Mouse (Mus musculus): ENCODE results near the gene Hsd17b1. TPM values are rescaled to one million over a fixed set of nuclear protein-coding genes. Genes with fewer than 3 reads are reported as not detected.

Gene Hsd17b1
- polyA plus RNA-seq, 1 experiment from 2014 or later, result 0.28 TPM

DNA sequence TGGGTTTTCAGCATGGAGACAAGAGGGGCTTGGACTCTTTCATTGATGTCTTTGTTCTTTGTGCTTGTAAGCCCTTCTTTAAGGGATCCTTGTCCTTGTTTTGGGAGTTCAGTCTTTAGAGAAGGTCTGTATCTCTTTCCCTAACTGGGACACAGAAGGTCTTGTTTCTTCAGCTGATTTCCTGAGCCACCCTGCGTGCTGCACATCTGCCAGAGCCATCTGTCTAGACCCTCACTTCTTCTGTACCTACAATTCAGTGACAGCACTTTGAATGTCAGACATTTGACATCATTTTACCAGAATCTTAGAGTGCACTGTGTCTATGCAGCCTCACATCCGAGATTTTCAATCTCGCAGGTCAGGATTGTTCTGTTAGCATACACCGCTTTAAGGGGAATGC, 32.4 kb upstream of the Hsd17b1 start:
- no peaks in the 10 kb centered on the region for H3K27me3 ChIP-seq (ENCODE audit: control insufficient read depth, insufficient read depth, low read depth, low read length)
- no peaks in the 10 kb centered on the region for H3K9me3 ChIP-seq (replicated peaks; ENCODE audit: control insufficient read depth, low read length)
- no peak overlapping the region for H3K4me3 ChIP-seq (ENCODE audit: low read depth, low read length)
- H3K9ac ChIP-seq (ENCODE audit: low read depth, low read length), result no peak overlapping the region
- no peak overlapping the region for H3K4me2 ChIP-seq (ENCODE audit: low read depth, low read length)
- peaks cover 86% of the 10 kb centered on the region for H3K36me3 ChIP-seq (ENCODE audit: control insufficient read depth, insufficient read depth)
- no peaks in the 10 kb centered on the region for H3K4me1 ChIP-seq (ENCODE audit: control insufficient read depth, low read depth, low read length)
- no peak overlapping the region for H3K27ac ChIP-seq (ENCODE audit: low read length)
- 87% methylated on average over 4 of the region's 4 CpGs for WGBS (ENCODE audit: insufficient replicate concordance)
- ATAC-seq (ENCODE audit: low read depth), result no peak

DNA sequence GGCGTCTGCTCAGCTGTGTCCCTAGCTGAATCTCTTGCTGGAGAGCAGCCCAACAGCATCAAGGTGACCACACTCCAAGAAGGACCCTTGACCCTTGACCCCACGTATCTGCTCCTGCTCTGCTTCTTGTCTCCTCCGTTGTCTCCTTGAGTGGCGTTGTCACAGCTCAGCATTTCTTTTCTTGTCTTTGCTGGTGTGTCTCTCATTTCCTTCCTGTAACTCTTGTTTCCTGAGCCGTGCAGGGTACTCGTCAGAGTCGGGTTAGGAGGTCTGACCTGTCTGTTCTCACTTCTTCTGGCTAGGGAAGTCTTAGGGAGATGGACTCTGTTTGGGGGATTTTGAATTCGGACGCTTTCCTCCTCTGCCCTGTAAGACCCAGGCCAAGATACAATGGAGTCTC, 31.8 kb upstream of the Hsd17b1 start:
- peak; percentile 21; the same call in 1 of the 2 replicates for ATAC-seq (ENCODE audit: low read depth)
- H3K4me3 ChIP-seq (ENCODE audit: low read depth, low read length), result no peak overlapping the region
- 44% methylated on average over 9 of the region's 9 CpGs for WGBS (ENCODE audit: insufficient replicate concordance)

DNA sequence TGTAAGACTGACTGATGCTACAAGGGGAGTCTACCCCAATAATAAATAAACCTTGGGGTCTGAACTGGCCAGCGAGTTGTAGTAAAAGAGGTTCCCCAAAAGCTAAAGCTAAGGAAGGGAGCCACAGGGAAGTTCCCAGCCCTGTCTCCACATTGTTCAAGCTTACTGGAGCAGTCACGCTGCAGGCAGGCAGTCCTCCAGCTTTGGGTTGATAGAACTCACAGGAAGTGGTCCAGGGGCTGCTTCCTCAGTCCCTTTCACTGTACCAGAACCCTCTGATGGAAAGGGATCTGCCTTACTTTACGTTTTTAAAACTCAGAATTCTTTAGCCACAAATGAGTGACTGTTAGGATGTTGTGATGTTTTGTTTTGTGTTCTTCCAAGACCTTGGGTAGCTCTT, 30.7 kb upstream of the Hsd17b1 start:
- no peaks in the 10 kb centered on the region for H3K4me1 ChIP-seq (ENCODE audit: control insufficient read depth, low read depth, low read length)
- no peak overlapping the region for H3K4me2 ChIP-seq (ENCODE audit: low read depth, low read length)
- no peak overlapping the region for H3K4me3 ChIP-seq (ENCODE audit: low read depth, low read length)
- H3K9ac ChIP-seq (ENCODE audit: low read depth, low read length), result no peak overlapping the region
- no peak for ATAC-seq (ENCODE audit: low read depth)
- H3K9me3 ChIP-seq (replicated peaks; ENCODE audit: control insufficient read depth, low read length), result no peaks in the 10 kb centered on the region
- H3K27me3 ChIP-seq (ENCODE audit: control insufficient read depth, insufficient read depth, low read depth, low read length), result no peaks in the 10 kb centered on the region
- WGBS (ENCODE audit: insufficient replicate concordance), result 56% methylated on average over 3 of the region's 3 CpGs
- H3K27ac ChIP-seq (ENCODE audit: low read length), result no peak overlapping the region
- H3K36me3 ChIP-seq (ENCODE audit: control insufficient read depth, insufficient read depth), result peaks cover 89% of the 10 kb centered on the region

More for the DNA sequence above, 31.8 kb upstream of the Hsd17b1 start:
- Histone ChIP-seq H3K27ac (ENCODE audit: low read length) (no peak overlapping the region), H3K4me2 (ENCODE audit: low read depth, low read length) (no peak overlapping the region), H3K9me3 (replicated peaks; ENCODE audit: control insufficient read depth, low read length) (no peaks in the 10 kb centered on the region), H3K4me1 (ENCODE audit: control insufficient read depth, low read depth, low read length) (no peaks in the 10 kb centered on the region), H3K27me3 (ENCODE audit: control insufficient read depth, insufficient read depth, low read depth, low read length) (no peaks in the 10 kb centered on the region), H3K36me3 (ENCODE audit: control insufficient read depth, insufficient read depth) (peaks cover 88% of the 10 kb centered on the region), H3K9ac (ENCODE audit: low read depth, low read length) (no peak overlapping the region)

DNA sequence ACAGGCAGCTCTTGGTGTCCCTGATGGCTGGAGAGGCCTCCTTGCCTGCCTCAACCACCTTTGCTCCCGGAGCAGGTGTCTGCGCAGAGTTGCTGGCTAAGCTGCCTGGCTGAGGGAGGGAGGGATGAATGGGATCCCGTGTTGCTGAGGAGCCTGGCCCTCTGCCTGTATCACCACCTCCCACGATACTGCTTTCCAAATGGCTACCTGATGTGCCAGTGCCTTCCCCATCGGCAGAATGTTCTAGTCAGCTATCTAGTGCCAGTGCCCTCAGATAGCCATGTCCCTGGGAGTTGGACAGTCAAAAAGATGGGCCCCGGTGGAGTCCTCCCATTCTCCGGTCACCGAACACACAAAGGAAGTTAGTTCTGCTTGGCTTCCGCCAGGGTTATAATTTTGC, 27.9 kb upstream of the Hsd17b1 start:
- no peak overlapping the region for H3K9ac ChIP-seq (ENCODE audit: low read depth, low read length)
- H3K36me3 ChIP-seq (ENCODE audit: control insufficient read depth, insufficient read depth), result peaks cover 79% of the 10 kb centered on the region
- 89% methylated on average over 9 of the region's 9 CpGs for WGBS (ENCODE audit: insufficient replicate concordance)
- H3K4me2 ChIP-seq (ENCODE audit: low read depth, low read length), result no peak overlapping the region
- no peaks in the 10 kb centered on the region for H3K27me3 ChIP-seq (ENCODE audit: control insufficient read depth, insufficient read depth, low read depth, low read length)
- no peak overlapping the region for H3K4me3 ChIP-seq (ENCODE audit: low read depth, low read length)
- no peak for ATAC-seq (ENCODE audit: low read depth)
- H3K4me1 ChIP-seq (ENCODE audit: control insufficient read depth, low read depth, low read length), result no peaks in the 10 kb centered on the region; the same call in 1 of the 2 replicates
- no peak overlapping the region for H3K27ac ChIP-seq (ENCODE audit: low read length)
- H3K9me3 ChIP-seq (replicated peaks; ENCODE audit: control insufficient read depth, low read length), result peaks cover 3% of the 10 kb centered on the region; the same call in 1 of the 2 replicates

DNA sequence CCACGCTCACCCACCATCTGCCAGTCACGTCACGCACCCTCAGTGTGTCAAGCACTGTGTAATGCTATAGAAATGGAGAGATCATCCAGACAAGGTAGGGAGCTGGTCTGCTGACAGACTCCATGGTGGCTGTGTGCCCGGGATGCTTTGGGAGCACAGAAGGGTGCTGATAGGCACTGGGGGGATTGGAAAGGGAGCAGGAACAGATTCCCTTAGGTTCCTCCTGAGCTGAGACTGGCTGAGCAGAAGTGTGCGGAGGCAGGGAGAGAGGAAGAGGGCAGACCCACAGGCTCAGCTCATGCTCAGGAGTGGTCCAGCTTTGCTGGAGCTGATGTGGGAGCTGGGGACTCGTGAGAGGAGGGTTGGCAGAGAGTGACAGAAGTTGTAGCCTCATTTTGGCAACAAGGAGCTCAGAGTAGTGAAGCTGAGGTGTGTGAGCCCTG, 27.1 kb upstream of the Hsd17b1 start:
- no peaks in the 10 kb centered on the region; the same call in 1 of the 2 replicates for H3K4me1 ChIP-seq (ENCODE audit: control insufficient read depth, low read depth, low read length)
- peaks cover 79% of the 10 kb centered on the region for H3K36me3 ChIP-seq (ENCODE audit: control insufficient read depth, insufficient read depth)

DNA sequence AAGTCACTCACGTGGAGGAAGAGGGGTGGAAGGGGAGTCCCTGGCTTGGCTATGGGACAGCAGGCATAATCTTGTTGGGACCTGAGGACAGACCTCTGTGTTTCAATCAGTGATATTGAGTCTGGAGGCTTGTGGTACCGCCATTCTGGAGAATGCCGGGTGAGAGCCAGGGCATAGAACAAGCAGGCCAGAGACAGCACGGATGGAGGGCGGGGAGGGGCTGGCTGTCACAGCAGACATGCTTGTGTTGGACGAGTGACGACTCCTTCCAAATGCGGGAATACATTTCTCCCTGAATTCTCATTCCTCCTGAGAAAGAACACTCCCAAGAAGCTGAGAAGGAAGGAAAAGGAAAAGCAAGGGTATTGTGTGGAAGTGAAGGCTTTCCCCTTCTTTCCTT, 26.6 kb upstream of the Hsd17b1 start:
- Histone ChIP-seq H3K27me3 (ENCODE audit: control insufficient read depth, insufficient read depth, low read depth, low read length) (no peaks in the 10 kb centered on the region), H3K9ac (ENCODE audit: low read depth, low read length) (no peak overlapping the region), H3K4me1 (ENCODE audit: control insufficient read depth, low read depth, low read length) (no peaks in the 10 kb centered on the region; the same call in 1 of the 2 replicates), H3K36me3 (ENCODE audit: control insufficient read depth, insufficient read depth) (peaks cover 75% of the 10 kb centered on the region), H3K27ac (ENCODE audit: low read length) (no peak overlapping the region), H3K4me2 (ENCODE audit: low read depth, low read length) (no peak overlapping the region), H3K9me3 (replicated peaks; ENCODE audit: control insufficient read depth, low read length) (peaks cover 3% of the 10 kb centered on the region; the same call in 1 of the 2 replicates), H3K4me3 (ENCODE audit: low read depth, low read length) (no peak overlapping the region)
- 84% methylated on average over 8 of the region's 8 CpGs for WGBS (ENCODE audit: insufficient replicate concordance)
- no peak for ATAC-seq (ENCODE audit: low read depth)

More for the DNA sequence above, 27.1 kb upstream of the Hsd17b1 start:
- no peak overlapping the region for H3K9ac ChIP-seq (ENCODE audit: low read depth, low read length)
- H3K27me3 ChIP-seq (ENCODE audit: control insufficient read depth, insufficient read depth, low read depth, low read length), result no peaks in the 10 kb centered on the region
- H3K4me2 ChIP-seq (ENCODE audit: low read depth, low read length), result no peak overlapping the region
- peaks cover 3% of the 10 kb centered on the region; the same call in 1 of the 2 replicates for H3K9me3 ChIP-seq (replicated peaks; ENCODE audit: control insufficient read depth, low read length)
- ATAC-seq (ENCODE audit: low read depth), result no peak
- 86% methylated on average over 6 of the region's 6 CpGs for WGBS (ENCODE audit: insufficient replicate concordance)
- H3K27ac ChIP-seq (ENCODE audit: low read length), result no peak overlapping the region
- H3K4me3 ChIP-seq (ENCODE audit: low read depth, low read length), result no peak overlapping the region

DNA sequence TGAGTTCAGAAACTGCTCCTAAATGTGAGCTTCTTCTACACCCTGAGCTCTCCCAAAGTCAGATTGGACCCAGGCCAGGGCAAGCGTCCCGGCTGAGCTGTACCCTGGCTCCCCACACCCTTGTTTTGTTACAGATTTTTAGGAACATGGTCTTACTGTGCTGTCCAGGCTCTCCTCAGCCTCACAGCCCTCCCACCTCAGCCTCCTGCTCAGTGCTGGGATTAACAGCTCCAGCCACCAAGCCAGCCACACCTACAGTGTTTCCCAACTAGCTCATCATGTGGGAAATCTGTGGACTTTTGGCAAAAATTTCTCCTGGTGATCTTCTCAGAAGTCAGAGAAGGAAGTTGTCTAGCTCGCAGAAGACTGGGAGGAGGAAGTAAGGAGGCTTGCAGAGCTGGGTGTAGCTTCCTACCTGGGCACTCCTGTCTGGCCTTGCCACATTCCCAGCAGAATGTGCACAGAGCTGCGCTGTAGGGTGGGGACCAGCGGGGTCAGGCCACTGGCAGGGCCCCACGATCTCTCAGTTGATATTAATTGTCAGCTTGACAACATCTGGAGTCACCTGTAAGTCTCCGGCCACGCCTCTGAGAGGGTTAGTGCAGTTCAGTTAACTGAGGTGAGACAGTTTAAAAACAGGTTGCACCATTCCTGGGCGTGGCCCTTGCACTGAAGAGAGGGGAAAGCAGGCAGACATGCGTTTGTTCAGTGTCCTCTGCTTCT, 25.3 kb upstream of the Hsd17b1 start:
- ATAC-seq (ENCODE audit: low read depth), result no peak
- Histone ChIP-seq H3K27ac (ENCODE audit: low read length) (0 out of 2 replicates have a peak overlapping the region, but pooled peaks have one; percentile 6), H3K36me3 (ENCODE audit: control insufficient read depth, insufficient read depth) (peaks cover 68% of the 10 kb centered on the region)

DNA sequence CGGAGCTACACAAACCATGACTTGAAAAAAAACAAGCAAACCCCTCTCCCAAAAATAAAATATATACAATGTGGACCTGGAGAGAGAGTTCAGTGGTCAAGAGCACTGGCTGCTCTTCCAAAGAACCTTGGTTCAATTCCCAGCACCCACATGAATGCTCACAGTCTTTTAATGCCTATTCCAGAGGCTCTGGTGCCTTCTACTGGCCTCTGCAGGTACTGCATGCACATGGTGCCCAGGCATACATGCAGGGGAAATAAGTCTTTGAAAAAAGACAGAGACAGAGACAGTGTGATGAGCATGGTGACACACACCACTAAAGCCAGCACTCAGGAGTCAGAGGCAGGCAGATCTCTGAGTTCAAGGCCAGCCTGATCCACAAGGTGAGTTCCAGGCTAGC, 24.2 kb upstream of the Hsd17b1 start:
- WGBS (ENCODE audit: insufficient replicate concordance), result 97% methylated on average over 1 of the region's 1 CpGs
- ATAC-seq (ENCODE audit: low read depth), result no peak
- Histone ChIP-seq H3K27ac (ENCODE audit: low read length) (no peak overlapping the region), H3K4me2 (ENCODE audit: low read depth, low read length) (no peak overlapping the region), H3K9ac (ENCODE audit: low read depth, low read length) (no peak overlapping the region), H3K4me1 (ENCODE audit: control insufficient read depth, low read depth, low read length) (peaks cover 10% of the 10 kb centered on the region), H3K4me3 (ENCODE audit: low read depth, low read length) (no peak overlapping the region), H3K9me3 (replicated peaks; ENCODE audit: control insufficient read depth, low read length) (peaks cover 3% of the 10 kb centered on the region; the same call in 1 of the 2 replicates), H3K27me3 (ENCODE audit: control insufficient read depth, insufficient read depth, low read depth, low read length) (no peaks in the 10 kb centered on the region), H3K36me3 (ENCODE audit: control insufficient read depth, insufficient read depth) (peaks cover 58% of the 10 kb centered on the region)

More for the DNA sequence above, 25.3 kb upstream of the Hsd17b1 start:
- H3K4me1 ChIP-seq (ENCODE audit: control insufficient read depth, low read depth, low read length), result peaks cover 4% of the 10 kb centered on the region
- no peaks in the 10 kb centered on the region for H3K27me3 ChIP-seq (ENCODE audit: control insufficient read depth, insufficient read depth, low read depth, low read length)
- no peak overlapping the region for H3K4me3 ChIP-seq (ENCODE audit: low read depth, low read length)
- H3K4me2 ChIP-seq (ENCODE audit: low read depth, low read length), result no peak overlapping the region
- peaks cover 3% of the 10 kb centered on the region; the same call in 1 of the 2 replicates for H3K9me3 ChIP-seq (replicated peaks; ENCODE audit: control insufficient read depth, low read length)
- WGBS (ENCODE audit: insufficient replicate concordance), result 62% methylated on average over 10 of the region's 10 CpGs
- H3K9ac ChIP-seq (ENCODE audit: low read depth, low read length), result no peak overlapping the region

DNA sequence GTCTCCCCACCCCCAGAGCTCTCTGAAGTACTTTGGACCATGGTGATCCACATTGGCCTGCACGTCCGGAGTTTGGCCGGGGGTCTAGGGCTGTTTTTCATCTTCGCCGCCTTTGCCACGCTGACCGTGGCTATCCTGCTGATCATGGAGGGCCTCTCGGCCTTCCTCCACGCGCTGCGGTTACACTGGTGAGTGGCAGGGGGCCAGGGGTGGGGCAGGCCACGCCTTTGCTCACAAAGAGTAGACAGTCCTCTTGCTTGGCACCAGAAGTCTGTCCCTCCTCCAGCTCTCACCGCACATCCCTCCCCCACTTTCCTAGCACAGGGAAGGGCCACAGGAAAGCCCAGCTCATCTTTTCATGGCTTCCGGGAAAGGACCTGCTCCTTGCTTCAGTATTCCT, 22.8 kb upstream of the Hsd17b1 start:
- no peak for ATAC-seq (ENCODE audit: low read depth)
- 69% methylated on average over 14 of the region's 14 CpGs for WGBS (ENCODE audit: insufficient replicate concordance)
- Histone ChIP-seq H3K27ac (ENCODE audit: low read length) (no peak overlapping the region), H3K36me3 (ENCODE audit: control insufficient read depth, insufficient read depth) (peaks cover 43% of the 10 kb centered on the region), H3K9me3 (replicated peaks; ENCODE audit: control insufficient read depth, low read length) (peaks cover 3% of the 10 kb centered on the region; the same call in 1 of the 2 replicates), H3K9ac (ENCODE audit: low read depth, low read length) (no peak overlapping the region), H3K4me1 (ENCODE audit: control insufficient read depth, low read depth, low read length) (peaks cover 10% of the 10 kb centered on the region), H3K27me3 (ENCODE audit: control insufficient read depth, insufficient read depth, low read depth, low read length) (no peaks in the 10 kb centered on the region), H3K4me2 (ENCODE audit: low read depth, low read length) (no peak overlapping the region), H3K4me3 (ENCODE audit: low read depth, low read length) (no peak overlapping the region)

Data from liver, embryonic 16.5 days (tissue).